Mouse (Mus musculus) sigmoid colon, adult 10 weeks (tissue): Measurements from ENCODE around the gene Naa38. TPM values are rescaled to one million over a fixed set of nuclear protein-coding genes. Genes with fewer than 3 reads are reported as not detected.

Source experiments
- polyA plus RNA-seq: library from polyadenylated mRNA; stranded (reverse); fragments of 350-450 nt; fragmentation: Illumina TruSeq; extraction: RNeasy Lipid Tissue Mini Kit (QIAGEN cat#74804); gene quantifications from one replicate; pipeline ENCODE4 v1.2.3, GENCODE M21; 2014; ENCODE audit warnings: low read depth, low replicate concordance

Gene Naa38
- polyA plus RNA-seq: 5.3 TPM

GRCm38 (mm10) chr11:69395235-69395633, at the start of gene Naa38, which contains the start of gene Cyb5d1:
Gene Naa38 (plus strand): TSS chr11:69395487.
Gene Cyb5d1 (minus strand): TSS chr11:69395631.

GRCm38 (mm10) chr11:69369215-69369989, 25.9 kb upstream of the Naa38 start, which contains the start of gene Chd3:
Gene Chd3 (minus strand): TSS chr11:69369406.

GRCm38 (mm10) chr11:69398059-69398458, 2.8 kb downstream of the Naa38 start, which contains the start of gene Tmem88:
Gene Tmem88 (minus strand): TSS chr11:69398234.

GRCm38 (mm10) chr11:69413221-69414181, 18.2 kb downstream of the Naa38 start, which contains the start of gene Kdm6b:
Gene Kdm6b (minus strand): TSS chr11:69413675.

Other genes with a start within 250 kb of the Naa38 start
- gene Alox12b, start 238.5 kb upstream of the Naa38 start, polyA plus RNA-seq: not detected
- gene Alox8, start 197.6 kb upstream of the Naa38 start, polyA plus RNA-seq: not detected
- not detected for gene Gucy2e, start 158.5 kb upstream of the Naa38 start, polyA plus RNA-seq
- gene Cntrob, start 71.7 kb upstream of the Naa38 start, polyA plus RNA-seq: 6.8 TPM
- gene Trappc1, start 71.5 kb upstream of the Naa38 start, polyA plus RNA-seq: 40.4 TPM
- 0.25 TPM for gene Kcnab3, start 69.2 kb upstream of the Naa38 start, polyA plus RNA-seq
- 5.9 TPM for gene Rnf227, start 55.0 kb upstream of the Naa38 start, polyA plus RNA-seq
- gene Chd3, start 26.1 kb upstream of the Naa38 start, polyA plus RNA-seq: 17.9 TPM
- gene Cyb5d1, start 144 bp downstream of the Naa38 start, polyA plus RNA-seq: 31.9 TPM
- not detected for gene Tmem88, start 2.7 kb downstream of the Naa38 start, polyA plus RNA-seq
- 7.2 TPM for gene Kdm6b, start 18.2 kb downstream of the Naa38 start, polyA plus RNA-seq
- gene Dnah2, start 153.6 kb downstream of the Naa38 start, polyA plus RNA-seq: 0.13 TPM
- 0.38 TPM for gene Efnb3, start 164.7 kb downstream of the Naa38 start, polyA plus RNA-seq
- 1.9 TPM for gene Wrap53, start 184.8 kb downstream of the Naa38 start, polyA plus RNA-seq
- gene Trp53, start 184.9 kb downstream of the Naa38 start, polyA plus RNA-seq: 6.8 TPM
- gene Atp1b2, start 210.5 kb downstream of the Naa38 start, polyA plus RNA-seq: 6.9 TPM
- not detected for gene Shbg, start 222.4 kb downstream of the Naa38 start, polyA plus RNA-seq
- gene Sat2, start 226.5 kb downstream of the Naa38 start, polyA plus RNA-seq: 1.7 TPM
- 12.4 TPM for gene Fxr2, start 237.5 kb downstream of the Naa38 start, polyA plus RNA-seq